Mouse (Mus musculus): ENCODE data around the gene Tsen2. TPM values are rescaled to one million over a fixed set of nuclear protein-coding genes. Genes with fewer than 3 reads are reported as not detected.

Tsen2 gene
- 1 to 10 TPM; 6.0 to 7.4 TPM for total RNA-seq (2021)
- long read RNA-seq, experiment 1, transcript Tsen2-201 (12 exons, 2,106 nt) = major isoform, 10 of 15 reads
- long read RNA-seq, experiment 1, partial matches to known transcripts = 3 of 15 reads
- long read RNA-seq, experiment 1, other reads (novel, unspliced or antisense) = 2 of 15 reads
- long read RNA-seq, experiment 2, partial matches to known transcripts = 3 of 8 reads
- long read RNA-seq, experiment 2, other reads (novel, unspliced or antisense) = 1 of 8 reads

GRCm38 (mm10) chr6:115544442-115544970 lies at the start of gene Tsen2:
Gene Tsen2, plus strand, starts transcription at chr6:115544664.
- DNase-seq = peak; percentile 96 to 99

GRCm38 (mm10) chr6:115499540-115499939 lies 44.9 kb upstream of the Tsen2 start:
- DNase-seq = peak; percentile 63 to 80

- DNase-seq = no peak
Observed at GRCm38 (mm10) chr6:115500234-115500633, 44.2 kb upstream of the Tsen2 start.

GRCm38 (mm10) chr6:115501131-115501530 lies 43.3 kb upstream of the Tsen2 start:
- DNase-seq = peak; percentile 60 to 73

- DNase-seq = no peak
Observed at GRCm38 (mm10) chr6:115503038-115503437, 41.4 kb upstream of the Tsen2 start.

GRCm38 (mm10) chr6:115503549-115504159 lies 40.8 kb upstream of the Tsen2 start:
- no peak for DNase-seq

- DNase-seq = no peak
Observed at GRCm38 (mm10) chr6:115504160-115504558, 40.3 kb upstream of the Tsen2 start.

- no peak for DNase-seq
Observed at GRCm38 (mm10) chr6:115504915-115505314, 39.5 kb upstream of the Tsen2 start.

GRCm38 (mm10) chr6:115506425-115506824 lies 38.0 kb upstream of the Tsen2 start:
- DNase-seq = no peak

- DNase-seq = no peak
Observed at GRCm38 (mm10) chr6:115511447-115511846, 33.0 kb upstream of the Tsen2 start.

- DNase-seq = no peak
Observed at GRCm38 (mm10) chr6:115513207-115513606, 31.3 kb upstream of the Tsen2 start.

GRCm38 (mm10) chr6:115517904-115518303 lies 26.6 kb upstream of the Tsen2 start:
- DNase-seq = no peak

GRCm38 (mm10) chr6:115518352-115518751 lies 26.1 kb upstream of the Tsen2 start:
- no peak for DNase-seq

- DNase-seq = peak in 1 of 2 experiments; percentile 57
Observed at GRCm38 (mm10) chr6:115519275-115519699, 25.2 kb upstream of the Tsen2 start.

GRCm38 (mm10) chr6:115521923-115522322 lies 22.5 kb upstream of the Tsen2 start:
- DNase-seq = no peak

- DNase-seq = peak; percentile 56 to 68
Observed at GRCm38 (mm10) chr6:115522691-115523146, 21.7 kb upstream of the Tsen2 start.

GRCm38 (mm10) chr6:115523201-115523600 lies 21.3 kb upstream of the Tsen2 start:
- DNase-seq = peak; percentile 69 to 73

- DNase-seq = no peak
Observed at GRCm38 (mm10) chr6:115524449-115524990, 19.9 kb upstream of the Tsen2 start.

GRCm38 (mm10) chr6:115527418-115527817 lies 17.0 kb upstream of the Tsen2 start:
- no peak for DNase-seq

- no peak for DNase-seq
Observed at GRCm38 (mm10) chr6:115528372-115528771, 16.1 kb upstream of the Tsen2 start.

- peak; percentile 52 to 69 for DNase-seq
Observed at GRCm38 (mm10) chr6:115534617-115535016, 9.8 kb upstream of the Tsen2 start.

GRCm38 (mm10) chr6:115536169-115536568 lies 8.3 kb upstream of the Tsen2 start:
- no peak for DNase-seq
